Mouse (Mus musculus): Measurements from ENCODE around the gene Slc7a11. TPM values are rescaled to one million over a fixed set of nuclear protein-coding genes. Genes with fewer than 3 reads are reported as not detected.
"Not testable (repeated sequence)": the region's sequence is repeated elsewhere in the genome, so short reads cannot be mapped to it uniquely, and the experiment has no call there.

Gene Slc7a11
- polyA plus RNA-seq, 1 experiment from 2014 or later: 0.16 TPM

DNA sequence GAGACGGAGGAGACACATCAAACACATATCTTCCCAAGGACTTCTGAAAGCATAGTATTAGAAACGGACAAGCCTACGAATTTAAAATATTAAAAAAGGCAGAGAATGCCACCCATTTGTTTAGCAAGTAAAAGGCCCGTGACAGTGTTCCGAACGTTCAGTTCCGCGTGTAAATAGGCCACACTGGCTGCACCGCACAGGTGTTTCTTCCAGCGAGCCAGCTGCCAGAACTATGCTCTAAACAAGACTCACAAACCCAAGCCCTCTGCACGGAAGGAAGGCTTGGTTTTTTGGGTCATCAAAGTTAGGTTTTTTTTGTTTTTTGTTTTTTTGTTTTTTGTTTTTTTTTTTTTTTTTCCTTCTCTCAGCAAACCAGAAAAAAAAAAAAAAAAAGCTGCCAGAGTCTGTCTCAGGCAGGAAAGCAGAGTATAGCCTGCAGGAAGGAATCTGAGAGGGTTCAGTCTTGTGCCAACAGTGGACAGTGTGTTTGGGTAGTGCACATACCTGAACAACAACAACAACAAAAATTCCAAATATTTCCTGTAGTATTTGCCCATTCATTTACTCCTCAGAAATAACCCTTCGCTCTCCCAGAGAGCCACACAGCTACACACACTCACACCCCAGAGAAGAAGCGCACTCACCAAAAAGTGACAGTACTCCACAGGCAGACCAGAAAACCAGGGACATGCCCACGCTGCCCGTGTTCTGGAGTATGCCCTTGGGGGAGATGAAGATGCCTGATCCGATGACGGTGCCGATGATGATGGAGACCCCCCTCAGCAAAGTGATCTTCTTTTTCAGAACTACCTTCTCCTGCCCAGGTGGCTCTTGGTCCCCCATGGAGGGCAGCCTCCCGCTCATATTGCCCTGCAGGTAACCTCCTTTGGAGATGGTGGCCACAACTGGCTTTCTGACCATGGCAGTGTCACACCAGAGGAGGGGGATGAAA, 797 bp downstream of the Slc7a11 start:
- WGBS: 70% methylated on average over 19 of the region's 19 CpGs
- Histone ChIP-seq H3K4me2 (ENCODE audit: low read depth, low read length) (peak overlapping the region; percentile 63), H3K27me3 (ENCODE audit: control insufficient read depth, insufficient read depth, low read depth, low read length) (no peaks in the 10 kb centered on the region), H3K4me1 (replicated peaks; ENCODE audit: control insufficient read depth, insufficient read depth, low read length) (0 out of 2 replicates have a peak, but pooled peaks cover 2% of the 10 kb centered on the region), H3K36me3 (ENCODE audit: control insufficient read depth, insufficient read depth, low read length) (no peaks in the 10 kb centered on the region), H3K9ac (ENCODE audit: low read length) (no peak overlapping the region), H3K27ac (ENCODE audit: low read length) (no peak overlapping the region), H3K9me3 (ENCODE audit: control insufficient read depth, low read length) (no peaks in the 10 kb centered on the region), H3K4me3 (ENCODE audit: low read length) (no peak overlapping the region; the same call in 1 of the 2 replicates)
- no peak for ATAC-seq (ENCODE audit: low read depth)

DNA sequence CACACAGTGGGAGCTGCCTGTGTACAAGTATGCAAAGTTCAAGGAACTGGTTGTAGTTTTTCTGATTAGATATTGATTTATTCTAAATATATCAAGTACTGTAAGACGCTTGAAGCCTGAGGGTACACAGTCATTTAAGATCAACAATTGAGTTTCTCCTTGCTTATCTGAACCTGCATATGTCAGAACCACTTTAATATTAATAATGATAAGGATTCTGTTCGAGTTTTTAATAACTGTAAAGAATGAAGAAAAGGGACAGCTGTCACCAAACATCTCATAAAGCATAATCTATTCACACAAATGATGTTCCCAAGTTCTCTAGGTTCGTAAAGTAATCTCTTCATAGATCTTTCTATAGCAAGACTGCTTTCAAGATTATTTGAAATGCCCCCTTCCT, 2.1 kb downstream of the Slc7a11 start:
- Histone ChIP-seq H3K4me2 (ENCODE audit: low read depth, low read length) (no peak overlapping the region), H3K9me3 (ENCODE audit: control insufficient read depth, low read length) (no peaks in the 10 kb centered on the region), H3K27me3 (ENCODE audit: control insufficient read depth, insufficient read depth, low read depth, low read length) (no peaks in the 10 kb centered on the region), H3K4me3 (ENCODE audit: low read length) (no peak overlapping the region), H3K27ac (ENCODE audit: low read length) (no peak overlapping the region), H3K9ac (ENCODE audit: low read length) (no peak overlapping the region), H3K4me1 (replicated peaks; ENCODE audit: control insufficient read depth, insufficient read depth, low read length) (0 out of 2 replicates have a peak, but pooled peaks cover 2% of the 10 kb centered on the region), H3K36me3 (ENCODE audit: control insufficient read depth, insufficient read depth, low read length) (no peaks in the 10 kb centered on the region)
- ATAC-seq (ENCODE audit: low read depth): no peak
- WGBS: 55% methylated on average over 3 of the region's 3 CpGs

DNA sequence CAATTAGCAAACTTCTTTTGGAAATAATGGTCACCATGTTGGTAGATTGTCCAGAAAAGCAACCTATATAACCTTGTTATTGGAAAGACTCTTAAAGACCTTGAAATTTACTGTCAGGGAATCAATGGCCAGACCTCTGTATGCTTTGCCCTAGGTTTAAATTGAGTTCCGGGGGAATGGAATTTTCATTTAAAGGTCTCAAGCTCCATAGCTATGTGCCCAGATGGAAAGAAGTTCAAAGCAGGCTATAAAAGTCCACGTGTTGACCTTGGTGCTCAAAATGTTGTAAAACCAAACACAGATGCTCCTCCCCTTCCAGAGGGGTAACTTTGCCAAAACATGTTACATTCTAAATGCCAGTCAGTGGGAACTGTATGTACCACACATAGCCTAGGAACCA, 3.0 kb downstream of the Slc7a11 start:
- Histone ChIP-seq H3K9ac (ENCODE audit: low read length) (no peak overlapping the region), H3K4me2 (ENCODE audit: low read depth, low read length) (no peak overlapping the region), H3K9me3 (ENCODE audit: control insufficient read depth, low read length) (no peaks in the 10 kb centered on the region), H3K27me3 (ENCODE audit: control insufficient read depth, insufficient read depth, low read depth, low read length) (no peaks in the 10 kb centered on the region), H3K36me3 (ENCODE audit: control insufficient read depth, insufficient read depth, low read length) (no peaks in the 10 kb centered on the region), H3K4me1 (replicated peaks; ENCODE audit: control insufficient read depth, insufficient read depth, low read length) (0 out of 2 replicates have a peak, but pooled peaks cover 2% of the 10 kb centered on the region), H3K27ac (ENCODE audit: low read length) (no peak overlapping the region), H3K4me3 (ENCODE audit: low read length) (no peak overlapping the region)
- WGBS: 76% methylated on average over 2 of the region's 2 CpGs
- ATAC-seq (ENCODE audit: low read depth): no peak

GRCm38 (mm10) chr3:50439429-50439828, 4.0 kb downstream of the Slc7a11 start:
- Histone ChIP-seq H3K27ac (ENCODE audit: low read length) (no peak overlapping the region), H3K4me1 (replicated peaks; ENCODE audit: control insufficient read depth, insufficient read depth, low read length) (0 out of 2 replicates have a peak, but pooled peaks cover 2% of the 10 kb centered on the region), H3K27me3 (ENCODE audit: control insufficient read depth, insufficient read depth, low read depth, low read length) (no peaks in the 10 kb centered on the region), H3K9me3 (ENCODE audit: control insufficient read depth, low read length) (no peaks in the 10 kb centered on the region), H3K36me3 (ENCODE audit: control insufficient read depth, insufficient read depth, low read length) (no peaks in the 10 kb centered on the region), H3K9ac (ENCODE audit: low read length) (no peak overlapping the region), H3K4me2 (ENCODE audit: low read depth, low read length) (no peak overlapping the region), H3K4me3 (ENCODE audit: low read length) (no peak overlapping the region)
- no peak for ATAC-seq (ENCODE audit: low read depth)
- WGBS: 80% methylated on average over 5 of the region's 5 CpGs

GRCm38 (mm10) chr3:50438520-50439253, 4.7 kb downstream of the Slc7a11 start:
- ATAC-seq (ENCODE audit: low read depth): no peak
- no peaks in the 10 kb centered on the region for H3K9me3 ChIP-seq (ENCODE audit: control insufficient read depth, low read length)
- H3K36me3 ChIP-seq (ENCODE audit: control insufficient read depth, insufficient read depth, low read length): no peaks in the 10 kb centered on the region
- H3K9ac ChIP-seq (ENCODE audit: low read length): no peak overlapping the region
- H3K27ac ChIP-seq (ENCODE audit: low read length): no peak overlapping the region
- H3K4me1 ChIP-seq (replicated peaks; ENCODE audit: control insufficient read depth, insufficient read depth, low read length): 0 out of 2 replicates have a peak, but pooled peaks cover 2% of the 10 kb centered on the region
- 68% methylated on average over 4 of the region's 4 CpGs for WGBS
- no peak overlapping the region for H3K4me3 ChIP-seq (ENCODE audit: low read length)
- no peak overlapping the region for H3K4me2 ChIP-seq (ENCODE audit: low read depth, low read length)
- H3K27me3 ChIP-seq (ENCODE audit: control insufficient read depth, insufficient read depth, low read depth, low read length): no peaks in the 10 kb centered on the region

DNA sequence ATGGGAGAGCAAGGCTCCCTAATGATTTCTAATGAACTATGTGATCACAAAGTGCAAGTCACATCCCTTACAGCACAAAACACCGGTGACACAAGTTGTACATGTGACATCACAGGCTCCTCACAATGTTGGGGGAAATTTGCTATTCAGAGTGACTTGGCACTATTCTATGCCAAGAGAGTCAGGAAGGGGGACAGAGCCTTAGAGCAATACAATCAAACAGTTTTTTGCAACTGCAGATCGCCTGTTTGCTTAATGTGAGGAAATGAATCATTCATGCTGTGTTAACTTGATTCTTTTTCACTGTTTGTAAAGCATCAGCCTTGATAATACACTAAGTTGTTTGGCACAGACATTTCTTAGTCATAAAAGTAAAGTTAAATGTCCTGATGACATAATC, 5.3 kb downstream of the Slc7a11 start:
- 45% methylated on average over 2 of the region's 2 CpGs for WGBS
- not testable (repeated sequence) for H3K4me2 ChIP-seq (ENCODE audit: low read depth, low read length); H3K27ac ChIP-seq (ENCODE audit: low read length); H3K9me3 ChIP-seq (ENCODE audit: control insufficient read depth, low read length); H3K27me3 ChIP-seq (ENCODE audit: control insufficient read depth, insufficient read depth, low read depth, low read length); H3K4me3 ChIP-seq (ENCODE audit: low read length); H3K4me1 ChIP-seq (replicated peaks; ENCODE audit: control insufficient read depth, insufficient read depth, low read length); H3K9ac ChIP-seq (ENCODE audit: low read length); H3K36me3 ChIP-seq (ENCODE audit: control insufficient read depth, insufficient read depth, low read length); ATAC-seq (ENCODE audit: low read depth)

DNA sequence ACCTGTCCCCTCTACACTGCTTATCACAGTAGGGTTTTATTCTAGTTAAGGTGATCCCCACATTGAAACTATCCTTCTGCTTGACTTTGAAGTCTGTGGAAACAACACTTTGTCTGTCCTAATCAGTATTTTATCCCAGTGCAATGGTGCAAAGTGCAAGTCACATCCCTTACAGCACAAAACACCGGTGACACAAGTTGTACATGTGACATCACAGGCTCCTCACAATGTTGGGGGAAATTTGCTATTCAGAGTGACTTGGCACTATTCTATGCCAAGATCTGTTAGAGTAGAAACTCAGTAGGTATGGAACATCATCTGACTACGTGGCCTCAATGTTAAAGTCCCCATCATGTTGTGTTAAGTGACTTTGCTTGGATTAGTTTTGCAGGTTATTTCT, 7.0 kb downstream of the Slc7a11 start:
- 88% methylated on average over 2 of the region's 2 CpGs for WGBS
- H3K27me3 ChIP-seq (ENCODE audit: control insufficient read depth, insufficient read depth, low read depth, low read length); H3K9ac ChIP-seq (ENCODE audit: low read length); H3K4me2 ChIP-seq (ENCODE audit: low read depth, low read length); H3K4me3 ChIP-seq (ENCODE audit: low read length); ATAC-seq (ENCODE audit: low read depth); H3K9me3 ChIP-seq (ENCODE audit: control insufficient read depth, low read length); H3K4me1 ChIP-seq (replicated peaks; ENCODE audit: control insufficient read depth, insufficient read depth, low read length); H3K36me3 ChIP-seq (ENCODE audit: control insufficient read depth, insufficient read depth, low read length); H3K27ac ChIP-seq (ENCODE audit: low read length): not testable (repeated sequence)

GRCm38 (mm10) chr3:50433831-50434230, 9.6 kb downstream of the Slc7a11 start:
- no peaks in the 10 kb centered on the region for H3K27me3 ChIP-seq (ENCODE audit: control insufficient read depth, insufficient read depth, low read depth, low read length)
- ATAC-seq (ENCODE audit: low read depth): no peak
- 66% methylated on average over 4 of the region's 4 CpGs for WGBS
- no peaks in the 10 kb centered on the region for H3K9me3 ChIP-seq (ENCODE audit: control insufficient read depth, low read length)
- H3K4me1 ChIP-seq (replicated peaks; ENCODE audit: control insufficient read depth, insufficient read depth, low read length): no peaks in the 10 kb centered on the region
- H3K4me2 ChIP-seq (ENCODE audit: low read depth, low read length): no peak overlapping the region
- H3K36me3 ChIP-seq (ENCODE audit: control insufficient read depth, insufficient read depth, low read length): no peaks in the 10 kb centered on the region
- H3K27ac ChIP-seq (ENCODE audit: low read length): no peak overlapping the region
- H3K9ac ChIP-seq (ENCODE audit: low read length): no peak overlapping the region
- H3K4me3 ChIP-seq (ENCODE audit: low read length): no peak overlapping the region

DNA sequence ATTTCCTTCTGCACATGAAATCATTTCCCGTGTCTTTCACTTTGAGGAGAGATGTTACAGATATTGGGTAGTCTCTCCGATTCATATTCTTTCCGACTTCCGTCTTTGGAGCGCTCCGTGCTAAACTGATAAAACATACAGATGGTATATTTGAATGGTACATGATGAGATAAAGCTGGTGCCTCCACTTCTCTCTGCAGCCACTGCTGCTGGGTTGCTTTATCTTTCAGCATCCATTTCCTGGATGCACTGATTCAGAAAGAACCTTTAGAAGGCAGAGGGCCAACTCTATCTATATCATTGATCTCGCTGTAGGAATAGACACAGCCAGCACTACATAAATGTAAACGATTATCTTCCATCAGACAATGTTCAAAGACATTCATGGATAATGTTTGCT, 12.6 kb downstream of the Slc7a11 start:
- 79% methylated on average over 8 of the region's 8 CpGs for WGBS
- no peaks in the 10 kb centered on the region for H3K9me3 ChIP-seq (ENCODE audit: control insufficient read depth, low read length)
- H3K4me2 ChIP-seq (ENCODE audit: low read depth, low read length): no peak overlapping the region
- no peak for ATAC-seq (ENCODE audit: low read depth)
- H3K36me3 ChIP-seq (ENCODE audit: control insufficient read depth, insufficient read depth, low read length): no peaks in the 10 kb centered on the region
- no peaks in the 10 kb centered on the region for H3K27me3 ChIP-seq (ENCODE audit: control insufficient read depth, insufficient read depth, low read depth, low read length)
- H3K9ac ChIP-seq (ENCODE audit: low read length): no peak overlapping the region
- H3K4me3 ChIP-seq (ENCODE audit: low read length): no peak overlapping the region
- no peak overlapping the region for H3K27ac ChIP-seq (ENCODE audit: low read length)
- H3K4me1 ChIP-seq (replicated peaks; ENCODE audit: control insufficient read depth, insufficient read depth, low read length): no peaks in the 10 kb centered on the region
